Mouse (Mus musculus): Measurements from ENCODE around the gene Anp32e. TPM values are rescaled to one million over a fixed set of nuclear protein-coding genes. Genes with fewer than 3 reads are reported as not detected.
A peak's percentile ranks its signal among the peaks of the same experiment; 100 is the strongest.

Gene Anp32e
- polyA plus RNA-seq, 1 experiment = 235 TPM

- H3K4me3 ChIP-seq (ENCODE audit: insufficient read depth, low read length) = no peak overlapping the region
- TF ChIP-seq CTCF (IDR thresholded peaks at IDR 0.05; ENCODE audit: borderline replicate concordance, insufficient read depth, low read length) (no peak), POLR2A (IDR thresholded peaks at IDR 0.05; ENCODE audit: low read depth, low read length) (peak; percentile 74)
- H3K27ac ChIP-seq (ENCODE audit: insufficient read depth, low read length) = peak overlapping the region; percentile 76
- H3K4me1 ChIP-seq (ENCODE audit: control insufficient read depth, insufficient read depth, low read length) = peaks cover 16% of the 10 kb centered on the region
Observed at GRCm38 (mm10) chr3:95986001-95986622, 57.1 kb downstream of the Anp32e start.

GRCm38 (mm10) chr3:95986984-95987383 is 57.9 kb downstream of the Anp32e start:
- no peak overlapping the region for H3K27ac ChIP-seq (ENCODE audit: insufficient read depth, low read length)
- TF ChIP-seq CTCF (IDR thresholded peaks at IDR 0.05; ENCODE audit: borderline replicate concordance, insufficient read depth, low read length) (no peak), POLR2A (IDR thresholded peaks at IDR 0.05; ENCODE audit: low read depth, low read length) (no peak)
- H3K4me1 ChIP-seq (ENCODE audit: control insufficient read depth, insufficient read depth, low read length) = peaks cover 14% of the 10 kb centered on the region
- no peak overlapping the region for H3K4me3 ChIP-seq (ENCODE audit: insufficient read depth, low read length)

- TF ChIP-seq POLR2A (IDR thresholded peaks at IDR 0.05; ENCODE audit: low read depth, low read length) (no peak), CTCF (IDR thresholded peaks at IDR 0.05; ENCODE audit: borderline replicate concordance, insufficient read depth, low read length) (no peak)
- H3K4me3 ChIP-seq (ENCODE audit: insufficient read depth, low read length) = no peak overlapping the region
- peaks cover 16% of the 10 kb centered on the region for H3K4me1 ChIP-seq (ENCODE audit: control insufficient read depth, insufficient read depth, low read length)
- H3K27ac ChIP-seq (ENCODE audit: insufficient read depth, low read length) = no peak overlapping the region
Observed at GRCm38 (mm10) chr3:95987386-95988110, 58.5 kb downstream of the Anp32e start.

GRCm38 (mm10) chr3:95988138-95988537 is 59.1 kb downstream of the Anp32e start:
- H3K4me1 ChIP-seq (ENCODE audit: control insufficient read depth, insufficient read depth, low read length) = peaks cover 16% of the 10 kb centered on the region
- no peak overlapping the region for H3K4me3 ChIP-seq (ENCODE audit: insufficient read depth, low read length)
- no peak for TF ChIP-seq POLR2A (IDR thresholded peaks at IDR 0.05; ENCODE audit: low read depth, low read length)
- no peak for TF ChIP-seq CTCF (IDR thresholded peaks at IDR 0.05; ENCODE audit: borderline replicate concordance, insufficient read depth, low read length)
- no peak overlapping the region for H3K27ac ChIP-seq (ENCODE audit: insufficient read depth, low read length)

- TF ChIP-seq POLR2A (IDR thresholded peaks at IDR 0.05; ENCODE audit: low read depth, low read length) (no peak), CTCF (IDR thresholded peaks at IDR 0.05; ENCODE audit: borderline replicate concordance, insufficient read depth, low read length) (no peak)
- peaks cover 19% of the 10 kb centered on the region for H3K4me1 ChIP-seq (ENCODE audit: control insufficient read depth, insufficient read depth, low read length)
Observed at GRCm38 (mm10) chr3:95988969-95989368, 59.9 kb downstream of the Anp32e start.

GRCm38 (mm10) chr3:95990413-95990941 is 61.4 kb downstream of the Anp32e start:
- H3K4me1 ChIP-seq (ENCODE audit: control insufficient read depth, insufficient read depth, low read length) = peaks cover 16% of the 10 kb centered on the region
- peak overlapping the region; percentile 46; the same call in 1 of the 2 replicates for H3K27ac ChIP-seq (ENCODE audit: insufficient read depth, low read length)
- H3K4me3 ChIP-seq (ENCODE audit: insufficient read depth, low read length) = no peak overlapping the region
- no peak for TF ChIP-seq POLR2A (IDR thresholded peaks at IDR 0.05; ENCODE audit: low read depth, low read length)
- no peak for TF ChIP-seq CTCF (IDR thresholded peaks at IDR 0.05; ENCODE audit: borderline replicate concordance, insufficient read depth, low read length)

More at GRCm38 (mm10) chr3:95988969-95989368, 59.9 kb downstream of the Anp32e start:
- Histone ChIP-seq H3K27ac (ENCODE audit: insufficient read depth, low read length) (no peak overlapping the region), H3K4me3 (ENCODE audit: insufficient read depth, low read length) (no peak overlapping the region)

DNA sequence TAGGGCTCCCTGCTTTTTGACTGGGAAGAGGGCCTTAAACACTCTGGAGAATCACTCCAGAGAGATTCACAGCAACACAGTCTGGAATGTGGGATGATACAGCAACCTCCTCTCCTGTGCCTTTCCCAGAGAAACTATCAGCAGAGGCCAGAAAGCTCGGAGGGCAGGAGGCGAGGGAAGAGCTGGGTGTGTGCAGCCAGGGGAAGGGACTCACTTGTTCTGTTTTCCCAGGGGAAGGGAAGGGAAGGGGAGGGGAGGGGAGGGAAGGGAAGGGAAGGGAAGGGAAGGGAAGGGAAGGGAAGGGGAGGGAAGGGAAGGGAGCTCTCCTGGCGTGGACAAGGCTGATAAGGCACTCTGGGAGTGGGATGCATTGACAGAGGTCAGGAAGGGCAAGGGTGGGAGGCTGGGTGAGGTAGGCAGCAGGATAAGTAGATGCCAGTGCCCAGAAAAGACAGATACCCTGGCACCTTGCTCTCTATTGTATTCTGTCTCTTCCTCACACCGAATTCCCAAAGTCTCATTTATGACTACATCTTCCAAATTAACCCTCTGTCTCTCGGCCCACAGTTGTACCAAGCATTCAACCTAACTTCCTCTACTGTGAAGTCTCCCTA is 64.1 kb downstream of the Anp32e start:
- H3K27ac ChIP-seq (ENCODE audit: insufficient read depth, low read length) = no peak overlapping the region
- H3K4me3 ChIP-seq (ENCODE audit: insufficient read depth, low read length) = peak overlapping the region; percentile 96; the same call in 1 of the 2 replicates
- TF ChIP-seq POLR2A (IDR thresholded peaks at IDR 0.05; ENCODE audit: low read depth, low read length) (no peak), CTCF (IDR thresholded peaks at IDR 0.05; ENCODE audit: borderline replicate concordance, insufficient read depth, low read length) (no peak)
- peaks cover 14% of the 10 kb centered on the region for H3K4me1 ChIP-seq (ENCODE audit: control insufficient read depth, insufficient read depth, low read length)

GRCm38 (mm10) chr3:95993881-95994280 is 64.8 kb downstream of the Anp32e start:
- peaks cover 14% of the 10 kb centered on the region for H3K4me1 ChIP-seq (ENCODE audit: control insufficient read depth, insufficient read depth, low read length)
- no peak overlapping the region; the same call in 1 of the 2 replicates for H3K27ac ChIP-seq (ENCODE audit: insufficient read depth, low read length)
- peak; percentile 14; the same call in 1 of the 2 replicates for TF ChIP-seq POLR2A (IDR thresholded peaks at IDR 0.05; ENCODE audit: low read depth, low read length)
- no peak for TF ChIP-seq CTCF (IDR thresholded peaks at IDR 0.05; ENCODE audit: borderline replicate concordance, insufficient read depth, low read length)
- H3K4me3 ChIP-seq (ENCODE audit: insufficient read depth, low read length) = peak overlapping the region; percentile 96

DNA sequence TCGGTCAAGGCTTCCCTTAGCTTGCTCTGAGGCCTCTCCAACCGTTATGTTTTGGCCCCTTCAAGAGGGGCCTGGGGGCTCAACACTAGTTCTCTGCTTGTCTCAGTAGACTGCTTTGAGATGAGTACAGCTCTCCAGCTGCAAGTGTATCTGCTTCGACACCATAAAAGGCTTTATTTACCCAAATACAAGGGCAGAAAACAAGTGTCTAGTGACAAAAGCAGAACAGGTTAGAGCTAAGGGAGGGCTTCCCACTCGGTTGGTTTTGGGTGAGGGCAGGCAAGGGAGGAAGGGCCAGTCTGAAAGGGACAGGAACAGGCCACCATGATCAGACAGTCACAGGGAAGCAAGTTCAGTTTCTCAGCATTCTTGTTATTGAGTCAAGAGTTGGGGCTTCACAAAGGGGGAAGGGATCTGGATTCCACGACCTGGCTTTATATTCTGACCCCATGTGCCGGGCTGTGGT is 65.4 kb downstream of the Anp32e start:
- H3K27ac ChIP-seq (ENCODE audit: insufficient read depth, low read length) = peak overlapping the region; percentile 73
- TF ChIP-seq CTCF (IDR thresholded peaks at IDR 0.05; ENCODE audit: borderline replicate concordance, insufficient read depth, low read length) = no peak
- no peak for TF ChIP-seq POLR2A (IDR thresholded peaks at IDR 0.05; ENCODE audit: low read depth, low read length)
- peak overlapping the region; percentile 96 for H3K4me3 ChIP-seq (ENCODE audit: insufficient read depth, low read length)
- peaks cover 14% of the 10 kb centered on the region for H3K4me1 ChIP-seq (ENCODE audit: control insufficient read depth, insufficient read depth, low read length)
